Mouse (Mus musculus): ENCODE results near the gene Mat1a. TPM values are rescaled to one million over a fixed set of nuclear protein-coding genes. Genes with fewer than 3 reads are reported as not detected.

Mat1a gene
- polyA plus RNA-seq (2015; fragmentation: Nextera tagmentation; extraction: Ambion mirVana), result not detected in 2 replicates

- WGBS, result 76% methylated on average over 10 of the region's 10 CpGs
- Histone ChIP-seq H3K9me3 (no peaks in the 10 kb centered on the region), H3K9ac (replicated peaks) (no peak within 1 kb of the TSS), H3K36me3 (no peaks in the 10 kb centered on the region), H3K27me3 (no peaks in the 10 kb centered on the region), H3K4me3 (no peak within 1 kb of the TSS), H3K27ac (replicated peaks) (no peak within 1 kb of the TSS), H3K4me1 (no peaks in the 10 kb centered on the region), H3K4me2 (replicated peaks) (no peak within 1 kb of the TSS)
- no peak for ATAC-seq (replicated peaks)
These were observed at the start of gene Mat1a for GRCm38 (mm10) chr14:41104853-41105444. Gene Mat1a (plus strand): TSS chr14:41105035.

- H3K9me3 ChIP-seq, result no peaks in the 10 kb centered on the region
- 56% methylated on average over 2 of the region's 2 CpGs for WGBS
- no peaks in the 10 kb centered on the region for H3K27me3 ChIP-seq
- no peak overlapping the region for H3K4me3 ChIP-seq
- no peak overlapping the region for H3K4me2 ChIP-seq (replicated peaks)
- H3K9ac ChIP-seq (replicated peaks), result no peak overlapping the region
- no peak overlapping the region for H3K27ac ChIP-seq (replicated peaks)
- no peak for ATAC-seq (replicated peaks)
- no peaks in the 10 kb centered on the region for H3K36me3 ChIP-seq
- no peaks in the 10 kb centered on the region for H3K4me1 ChIP-seq
These were observed 39.7 kb upstream of the Mat1a start for GRCm38 (mm10) chr14:41065168-41065567.

DNA sequence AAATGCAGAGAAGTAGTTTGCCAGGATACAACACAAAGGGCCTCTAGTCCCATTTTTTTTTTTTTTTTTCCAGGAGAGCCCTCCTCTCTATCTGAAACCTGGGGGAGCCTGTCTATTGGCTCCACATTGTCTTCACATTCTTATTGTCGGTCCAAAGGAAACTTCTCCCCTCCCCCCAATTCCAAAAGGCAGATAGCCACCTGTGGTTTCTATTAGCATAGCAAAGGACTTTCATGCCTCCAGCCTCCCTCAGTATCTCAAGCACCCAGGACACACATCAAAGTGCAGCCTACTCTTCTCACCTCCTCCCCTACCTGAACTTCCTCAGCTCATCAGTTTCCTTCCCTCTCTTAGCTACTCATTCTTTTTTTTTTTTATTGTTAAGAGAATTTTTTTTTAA, 38.4 kb upstream of the Mat1a start:
- Histone ChIP-seq H3K27me3 (no peaks in the 10 kb centered on the region), H3K9ac (replicated peaks) (no peak overlapping the region), H3K4me1 (no peaks in the 10 kb centered on the region), H3K9me3 (no peaks in the 10 kb centered on the region), H3K4me2 (replicated peaks) (no peak overlapping the region), H3K36me3 (no peaks in the 10 kb centered on the region), H3K4me3 (no peak overlapping the region), H3K27ac (replicated peaks) (no peak overlapping the region)
- WGBS, result 9% methylated on average over 1 of the region's 1 CpGs
- ATAC-seq (replicated peaks), result no peak

DNA sequence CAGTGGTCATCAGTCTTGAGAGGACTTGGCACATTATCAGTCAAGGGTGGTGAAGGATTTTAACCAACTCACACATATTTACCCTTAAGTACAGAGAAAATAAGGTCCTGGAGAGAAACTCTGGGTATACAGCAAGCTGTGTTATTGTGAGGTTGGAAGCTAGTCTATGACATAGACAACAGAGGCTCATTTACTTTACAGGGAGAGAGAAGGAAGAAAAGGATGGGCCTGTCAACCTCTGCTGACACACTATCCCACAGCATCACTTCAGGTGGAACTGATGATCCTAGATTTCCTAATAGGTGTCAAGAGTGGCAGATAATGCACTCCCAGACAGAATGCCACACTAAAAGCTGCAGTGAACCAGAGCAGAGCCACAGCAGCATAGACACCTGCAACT, 35.7 kb upstream of the Mat1a start, which contains the start of gene Dydc2:
Gene Dydc2 (minus strand): TSS at position 101 of the 400 bp plus-strand sequence.
- no peak for ATAC-seq (replicated peaks)
- Histone ChIP-seq H3K4me1 (peaks cover 8% of the 10 kb centered on the region), H3K27ac (replicated peaks) (no peak within 1 kb of the TSS), H3K4me3 (no peak within 1 kb of the TSS), H3K27me3 (no peaks in the 10 kb centered on the region), H3K9me3 (no peaks in the 10 kb centered on the region), H3K36me3 (no peaks in the 10 kb centered on the region), H3K4me2 (replicated peaks) (no peak within 1 kb of the TSS), H3K9ac (replicated peaks) (no peak within 1 kb of the TSS)

GRCm38 (mm10) chr14:41070343-41070742, 34.5 kb upstream of the Mat1a start:
- no peak for ATAC-seq (replicated peaks)
- 81% methylated on average over 3 of the region's 3 CpGs for WGBS
- H3K27me3 ChIP-seq, result no peaks in the 10 kb centered on the region
- peaks cover 8% of the 10 kb centered on the region for H3K4me1 ChIP-seq
- no peak overlapping the region for H3K27ac ChIP-seq (replicated peaks)
- H3K9ac ChIP-seq (replicated peaks), result no peak overlapping the region
- no peak overlapping the region for H3K4me3 ChIP-seq
- H3K9me3 ChIP-seq, result no peaks in the 10 kb centered on the region
- H3K4me2 ChIP-seq (replicated peaks), result no peak overlapping the region
- no peaks in the 10 kb centered on the region for H3K36me3 ChIP-seq

DNA sequence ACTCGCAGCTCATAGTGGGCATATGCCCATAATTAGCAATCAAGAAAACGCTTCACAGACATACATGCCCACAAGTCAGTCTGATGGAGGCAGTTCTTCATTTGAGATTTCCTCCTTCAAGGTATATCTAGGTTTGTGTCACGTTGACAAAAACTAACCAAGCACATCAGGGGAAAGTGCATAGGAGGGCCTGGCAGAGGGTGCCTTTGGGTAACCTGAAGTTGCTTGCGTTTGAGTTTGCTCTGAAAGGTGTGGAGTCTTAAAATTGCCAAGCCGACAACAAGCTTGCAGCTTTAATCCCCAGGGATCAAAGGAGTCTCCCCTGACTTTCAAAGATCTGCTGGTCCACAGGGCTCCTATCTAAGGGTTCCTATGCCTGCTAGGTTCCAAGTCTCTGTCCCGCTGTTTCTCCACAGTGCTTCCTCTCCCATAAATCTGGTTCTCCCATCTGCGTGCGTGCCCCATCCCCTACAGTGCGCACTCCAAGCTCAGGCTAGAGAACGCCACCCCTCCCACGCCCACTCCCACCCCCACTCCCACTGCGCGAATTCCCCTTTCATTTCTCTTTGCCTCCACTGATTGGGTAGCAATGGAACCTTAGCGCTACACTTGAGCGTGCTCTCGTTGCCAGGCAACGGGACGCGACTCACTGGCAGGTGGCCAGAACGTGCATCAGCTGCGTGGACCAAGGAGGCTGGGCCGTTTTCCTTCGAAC, 32.4 kb upstream of the Mat1a start, which contains the start of gene Dydc1:
Gene Dydc1 (plus strand): TSS at position 683 of the 715 bp plus-strand sequence.
- H3K27ac ChIP-seq (replicated peaks), result no peak within 1 kb of the TSS
- no peaks in the 10 kb centered on the region for H3K27me3 ChIP-seq
- H3K4me2 ChIP-seq (replicated peaks), result peak within 1 kb of the TSS; percentile 77
- H3K36me3 ChIP-seq, result no peaks in the 10 kb centered on the region
- peak within 1 kb of the TSS; percentile 48 for H3K4me3 ChIP-seq
- H3K9me3 ChIP-seq, result no peaks in the 10 kb centered on the region
- ATAC-seq (replicated peaks), result peak; percentile 96
- H3K9ac ChIP-seq (replicated peaks), result peak within 1 kb of the TSS; percentile 39
- H3K4me1 ChIP-seq, result peaks cover 8% of the 10 kb centered on the region
- 12% methylated on average over 23 of the region's 23 CpGs for WGBS

DNA sequence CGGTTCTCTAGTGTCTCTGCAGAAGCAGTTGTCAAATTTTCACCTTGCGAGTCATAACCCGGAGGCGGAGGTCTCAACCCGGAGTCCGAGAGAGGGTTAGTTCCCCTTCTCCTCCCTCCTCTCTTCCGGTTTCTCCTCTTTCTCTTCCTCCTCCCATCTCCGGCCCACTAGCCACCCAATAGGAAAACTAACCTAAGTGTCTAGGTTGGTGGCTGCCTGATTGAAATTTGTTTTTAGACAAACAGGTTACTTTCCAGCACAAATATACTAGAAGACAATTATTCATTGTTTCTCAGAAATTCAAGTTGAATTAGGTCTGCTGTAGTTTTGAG, 31.9 kb upstream of the Mat1a start:
- H3K4me1 ChIP-seq, result peaks cover 8% of the 10 kb centered on the region
- ATAC-seq (replicated peaks), result no peak
- H3K27ac ChIP-seq (replicated peaks), result no peak overlapping the region
- peak overlapping the region; percentile 39 for H3K9ac ChIP-seq (replicated peaks)
- no peaks in the 10 kb centered on the region for H3K36me3 ChIP-seq
- H3K4me2 ChIP-seq (replicated peaks), result peak overlapping the region; percentile 77
- H3K9me3 ChIP-seq, result no peaks in the 10 kb centered on the region
- WGBS, result 1% methylated on average over 8 of the region's 8 CpGs
- H3K27me3 ChIP-seq, result no peaks in the 10 kb centered on the region
- peak overlapping the region; percentile 48 for H3K4me3 ChIP-seq

GRCm38 (mm10) chr14:41082408-41082807, 22.4 kb upstream of the Mat1a start:
- Histone ChIP-seq H3K4me2 (replicated peaks) (no peak overlapping the region), H3K4me1 (no peaks in the 10 kb centered on the region), H3K27ac (replicated peaks) (no peak overlapping the region), H3K4me3 (no peak overlapping the region), H3K27me3 (no peaks in the 10 kb centered on the region), H3K9ac (replicated peaks) (no peak overlapping the region), H3K9me3 (no peaks in the 10 kb centered on the region), H3K36me3 (no peaks in the 10 kb centered on the region)
- ATAC-seq (replicated peaks), result no peak
- 90% methylated on average over 2 of the region's 2 CpGs for WGBS

DNA sequence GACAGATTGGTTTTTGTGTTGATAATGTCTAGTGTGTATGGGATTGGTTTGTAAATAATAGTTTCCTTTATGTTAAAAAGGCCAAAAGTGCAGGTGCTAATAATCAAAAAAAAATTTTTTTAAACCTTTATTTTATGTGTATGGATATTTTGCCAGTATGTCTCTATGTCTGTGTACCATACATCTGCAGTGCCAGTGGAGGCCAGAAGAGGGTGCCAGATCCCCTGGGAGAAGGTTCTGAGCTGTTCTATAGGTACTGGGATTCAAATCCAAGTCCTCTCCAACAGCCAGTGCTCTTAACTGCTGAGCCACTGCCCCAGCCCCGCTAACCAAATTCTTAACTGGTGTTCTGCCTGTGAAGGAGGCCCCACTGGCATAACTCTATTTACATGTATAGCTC, 17.3 kb upstream of the Mat1a start:
- no peaks in the 10 kb centered on the region for H3K4me1 ChIP-seq
- no peak for ATAC-seq (replicated peaks)
- H3K4me2 ChIP-seq (replicated peaks), result no peak overlapping the region
- H3K9ac ChIP-seq (replicated peaks), result no peak overlapping the region
- no peaks in the 10 kb centered on the region for H3K27me3 ChIP-seq
- H3K4me3 ChIP-seq, result no peak overlapping the region
- H3K36me3 ChIP-seq, result no peaks in the 10 kb centered on the region
- WGBS, result 76% methylated on average over 1 of the region's 1 CpGs
- no peaks in the 10 kb centered on the region for H3K9me3 ChIP-seq
- H3K27ac ChIP-seq (replicated peaks), result no peak overlapping the region

DNA sequence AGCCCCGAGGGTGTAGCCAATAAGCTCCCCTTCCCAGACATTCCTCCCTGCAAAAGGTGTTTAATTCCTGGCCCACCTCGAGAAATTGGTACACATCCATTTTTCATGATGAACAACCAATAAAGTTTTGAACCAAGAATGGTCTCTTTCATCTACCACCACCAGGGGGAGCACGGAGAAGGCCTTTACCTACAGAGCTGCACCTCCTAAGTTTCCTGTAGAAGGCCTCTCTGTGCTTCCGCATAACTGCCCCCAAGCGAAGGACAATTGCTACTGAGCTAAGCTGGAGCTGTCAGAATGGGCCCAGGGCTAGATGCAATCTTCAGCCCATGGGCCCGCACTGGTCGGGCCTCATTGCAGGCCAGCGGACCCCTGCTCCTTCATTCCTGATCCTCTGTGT, 14.1 kb upstream of the Mat1a start:
- 47% methylated on average over 8 of the region's 8 CpGs for WGBS
- Histone ChIP-seq H3K9me3 (no peaks in the 10 kb centered on the region), H3K27ac (replicated peaks) (no peak overlapping the region), H3K4me2 (replicated peaks) (no peak overlapping the region), H3K36me3 (no peaks in the 10 kb centered on the region), H3K27me3 (no peaks in the 10 kb centered on the region), H3K4me1 (no peaks in the 10 kb centered on the region), H3K9ac (replicated peaks) (no peak overlapping the region), H3K4me3 (no peak overlapping the region)
- no peak for ATAC-seq (replicated peaks)

GRCm38 (mm10) chr14:41094114-41094513, 10.7 kb upstream of the Mat1a start:
- no peaks in the 10 kb centered on the region for H3K36me3 ChIP-seq
- WGBS, result 51% methylated on average over 1 of the region's 1 CpGs
- ATAC-seq (replicated peaks), result no peak
- H3K4me2 ChIP-seq (replicated peaks), result no peak overlapping the region
- no peaks in the 10 kb centered on the region for H3K9me3 ChIP-seq
- no peak overlapping the region for H3K9ac ChIP-seq (replicated peaks)
- no peaks in the 10 kb centered on the region for H3K27me3 ChIP-seq
- no peak overlapping the region for H3K4me3 ChIP-seq
- H3K27ac ChIP-seq (replicated peaks), result no peak overlapping the region
- no peaks in the 10 kb centered on the region for H3K4me1 ChIP-seq

DNA sequence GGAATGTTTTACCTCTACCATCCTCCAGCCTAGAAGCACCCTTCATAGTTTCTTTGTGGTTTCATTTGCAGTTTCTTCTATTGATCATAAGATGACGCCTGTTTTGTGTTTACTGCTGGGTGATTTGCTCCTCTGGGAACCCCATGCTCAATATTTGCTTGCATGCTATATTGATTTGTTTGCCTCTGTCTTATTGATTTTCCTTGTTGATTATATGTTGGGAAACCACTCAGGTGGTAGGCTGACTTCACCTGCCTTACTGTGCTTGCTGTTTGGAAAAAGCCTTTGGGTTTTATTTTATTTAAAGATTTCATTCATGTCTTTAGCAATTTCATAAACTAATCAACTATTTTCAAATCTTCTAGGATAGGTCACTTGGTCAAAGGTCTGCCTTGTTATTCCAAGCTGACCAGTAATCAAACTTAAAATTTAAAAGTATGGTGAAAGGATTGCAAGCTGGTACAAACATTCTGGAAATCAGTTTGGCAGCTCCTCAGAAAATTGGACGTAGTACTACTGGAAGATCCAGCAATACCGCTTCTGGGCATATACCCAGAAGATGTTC, 8.5 kb upstream of the Mat1a start:
- no peaks in the 10 kb centered on the region for H3K36me3 ChIP-seq
- no peak overlapping the region for H3K4me3 ChIP-seq
- H3K27me3 ChIP-seq, result no peaks in the 10 kb centered on the region
- no peak overlapping the region for H3K9ac ChIP-seq (replicated peaks)
- no peak overlapping the region for H3K4me2 ChIP-seq (replicated peaks)
- no peaks in the 10 kb centered on the region for H3K4me1 ChIP-seq
- H3K27ac ChIP-seq (replicated peaks), result no peak overlapping the region
- ATAC-seq (replicated peaks), result no peak
- no peaks in the 10 kb centered on the region for H3K9me3 ChIP-seq
- WGBS, result 86% methylated on average over 3 of the region's 3 CpGs
